Mouse (Mus musculus) brain, adult 2 months (tissue): ENCODE measurements around the gene Yipf4.

Source experiments
- DNase-seq: peaks from one replicate; pipeline ENCODE4 v3.0.0; 2011; ENCODE audit warnings: low read depth, low spot score

Gene Yipf4

GRCm38 (mm10) chr17:74526117-74526516 lies 36.8 kb downstream of the Yipf4 start:
- no peak for DNase-seq

GRCm38 (mm10) chr17:74526806-74527653 lies 37.7 kb downstream of the Yipf4 start:
- DNase-seq = peak; percentile 11

GRCm38 (mm10) chr17:74527729-74528607 lies 38.7 kb downstream of the Yipf4 start, which contains the start of gene Birc6:
TSS of gene Birc6 (plus strand) at chr17:74528295.
- DNase-seq = peak; percentile 100

GRCm38 (mm10) chr17:74528648-74529532 lies 39.6 kb downstream of the Yipf4 start:
- no peak for DNase-seq

GRCm38 (mm10) chr17:74529533-74529824 lies 40.2 kb downstream of the Yipf4 start:
- DNase-seq = no peak

- no peak for DNase-seq
Measured at GRCm38 (mm10) chr17:74534971-74535370, 45.7 kb downstream of the Yipf4 start.

GRCm38 (mm10) chr17:74537526-74537925 lies 48.2 kb downstream of the Yipf4 start:
- DNase-seq = no peak

- DNase-seq = peak; percentile 24
Measured at GRCm38 (mm10) chr17:74543615-74544014, 54.3 kb downstream of the Yipf4 start.
